Mouse (Mus musculus) testis, adult 2 months (tissue): ENCODE results near the gene Nrg3.

Source experiments
- CTCF ChIP-seq: fragments of 200-500 bp; IDR thresholded peaks from 2 replicates; pipeline ENCODE4 v1.5.1; 2012; ENCODE audit warnings: low read depth, mild to moderate bottlenecking, inconsistent platforms, low read length, moderate library complexity; ENCODE audit not compliant: control insufficient read depth, insufficient read depth, insufficient replicate concordance
- POLR2A ChIP-seq: fragments of 200-500 bp; IDR thresholded peaks from 2 replicates; pipeline ENCODE4 v1.6.1; 2012; ENCODE audit warnings: low read depth, mild to moderate bottlenecking, inconsistent platforms, low read length, moderate library complexity; ENCODE audit not compliant: control insufficient read depth

- no peak for TF ChIP-seq POLR2A
- TF ChIP-seq CTCF, result no peak
Observed at GRCm38 (mm10) chr14:39445501-39445900, 27.4 kb downstream of the Nrg3 start.
